Mouse (Mus musculus): Measurements from ENCODE around the gene Gm21119.
"Not testable (repeated sequence)": the region's sequence is repeated elsewhere in the genome, so short reads cannot be mapped to it uniquely, and the experiment has no call there.

- not testable (repeated sequence) for TF ChIP-seq GATA1, TAL1 (IDR thresholded peaks at IDR 0.05; ENCODE audit: low read length)
These were observed 16.0 kb downstream of the Gm21119 start for GRCm38 (mm10) chr8:20630766-20631165.

Measured in erythroblast, embryonic 14.5 days (primary cell).